Mouse (Mus musculus) T-helper 1 cell (primary cell): ENCODE data around the gene Rprd1b.

ENCODE experiments used
- in situ Hi-C: fragments of 300-600 bp; cut with MboI, MseI; formaldehyde crosslinking; loops from one replicate; pipeline ENCODE4 v1.15.1; 2025; ENCODE audit warnings: high pct_unique_total_duplicates

The Rprd1b gene

GRCm38 (mm10) chr2:158078971-158079370 lies 50.7 kb downstream of the Rprd1b start:
- in situ Hi-C loops = no loop called here

DNA sequence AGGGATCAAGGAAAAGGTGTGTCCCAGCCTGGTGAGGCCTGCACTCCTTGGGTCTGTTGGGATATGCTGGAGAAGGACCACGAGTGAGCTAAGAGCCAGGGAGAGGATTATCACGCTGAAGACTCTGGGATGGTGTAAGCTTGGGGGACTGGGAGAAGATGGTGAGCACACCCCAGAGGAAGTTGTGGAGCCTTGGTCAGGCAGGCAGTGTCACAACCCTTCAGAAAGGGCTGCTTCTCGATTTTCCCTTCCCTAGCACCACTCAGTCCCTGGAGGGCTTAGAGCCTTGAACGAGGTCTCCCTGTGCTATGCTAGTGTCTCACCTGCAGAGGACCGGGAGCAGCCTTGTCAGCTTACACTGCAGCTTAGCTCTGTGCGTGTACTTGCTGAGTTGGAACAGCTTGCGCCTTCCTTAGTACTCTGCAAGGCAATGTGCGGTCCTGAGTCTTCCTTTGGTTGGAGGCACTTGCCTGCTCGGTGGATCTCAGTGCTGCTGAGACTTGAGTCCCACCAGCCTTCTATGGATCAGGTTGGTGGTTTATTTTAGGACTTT lies 51.6 kb downstream of the Rprd1b start:
- in situ Hi-C loops = no loop called here

DNA sequence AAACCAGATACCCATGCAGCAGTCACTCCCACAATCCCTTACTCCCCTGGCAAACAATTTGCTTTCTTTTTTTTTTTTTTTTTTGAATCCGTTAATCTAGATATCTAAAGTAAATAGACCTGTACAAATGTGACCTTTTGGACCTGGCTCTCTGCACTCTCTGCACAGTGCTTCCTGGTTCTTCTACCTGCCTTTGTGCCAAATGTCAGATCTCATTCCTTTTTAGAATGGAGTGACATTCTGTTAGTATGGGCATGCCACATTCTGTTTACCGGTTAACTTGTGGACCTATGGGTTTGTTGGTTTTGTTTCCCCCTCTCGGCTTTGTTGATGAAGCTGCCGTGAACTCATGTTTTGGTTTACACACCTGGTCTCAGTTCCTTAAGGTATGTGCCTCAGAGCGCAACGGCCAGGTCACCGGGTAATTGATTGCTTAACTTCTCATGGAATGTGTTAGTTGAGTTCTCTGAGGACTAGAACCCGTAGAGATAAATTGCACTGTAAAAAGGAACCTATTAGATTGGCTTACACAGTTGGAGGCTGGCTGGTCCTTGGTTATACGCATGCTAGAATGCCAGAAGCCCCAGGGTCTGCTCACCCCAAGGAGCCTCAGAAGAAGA lies 52.4 kb downstream of the Rprd1b start:
- in situ Hi-C loops = no loop called here

- in situ Hi-C loops = no loop called here
Measured at GRCm38 (mm10) chr2:158084486-158084885, 56.2 kb downstream of the Rprd1b start.

GRCm38 (mm10) chr2:158090096-158090495 lies 61.8 kb downstream of the Rprd1b start:
- in situ Hi-C loops = no loop called here

- in situ Hi-C loops = no loop called here
Measured at GRCm38 (mm10) chr2:158093345-158093744, 65.0 kb downstream of the Rprd1b start.

GRCm38 (mm10) chr2:158094300-158094699 lies 66.0 kb downstream of the Rprd1b start:
- in situ Hi-C loops = no loop called here

DNA sequence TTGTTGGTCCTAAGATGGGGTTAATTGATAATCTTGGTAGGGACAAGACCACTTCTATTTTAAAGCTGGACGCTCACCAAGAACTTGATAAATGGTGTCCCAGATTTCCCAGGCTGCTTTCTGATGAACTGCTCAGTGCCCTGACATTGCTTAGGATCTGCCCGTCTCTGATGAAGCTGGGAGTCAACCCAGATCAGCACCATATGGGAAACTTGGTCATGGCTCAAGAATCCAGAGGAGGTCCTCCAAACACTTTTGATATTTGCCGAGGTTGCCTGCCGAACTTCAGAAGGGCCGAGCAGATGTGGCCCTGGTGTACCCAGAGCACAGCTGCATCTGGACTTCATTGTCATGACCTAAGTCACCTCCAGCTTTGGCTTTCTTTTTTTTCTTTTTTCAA lies 66.5 kb downstream of the Rprd1b start:
- in situ Hi-C loops = no loop called here

- in situ Hi-C loops = no loop called here
Measured at GRCm38 (mm10) chr2:158097071-158097470, 68.8 kb downstream of the Rprd1b start.

DNA sequence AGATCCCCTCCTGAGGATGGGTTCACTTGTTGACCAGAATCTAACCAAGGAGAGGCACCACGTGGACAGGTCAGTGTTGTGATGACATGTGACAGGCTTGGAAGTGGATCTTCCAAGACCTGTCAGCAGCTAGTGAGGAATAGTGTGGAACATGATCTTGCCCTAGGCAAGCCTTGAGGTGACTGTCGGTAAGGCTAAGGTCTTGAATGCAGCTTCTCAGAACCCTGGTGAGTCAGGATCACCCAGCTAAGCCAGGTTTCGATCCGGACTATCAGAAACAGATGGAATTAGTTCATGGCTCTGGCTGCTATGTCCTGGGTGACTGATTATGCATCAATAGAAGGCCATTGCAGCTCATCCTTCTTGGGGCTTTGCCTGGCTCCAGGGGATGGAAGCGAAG lies 70.4 kb downstream of the Rprd1b start:
- in situ Hi-C loops = no loop called here

GRCm38 (mm10) chr2:158099537-158099936 lies 71.2 kb downstream of the Rprd1b start:
- in situ Hi-C loops = no loop called here

GRCm38 (mm10) chr2:158101768-158102167 lies 73.5 kb downstream of the Rprd1b start:
- in situ Hi-C loops = no loop called here

GRCm38 (mm10) chr2:158104966-158105365 lies 76.7 kb downstream of the Rprd1b start:
- in situ Hi-C loops = no loop called here

DNA sequence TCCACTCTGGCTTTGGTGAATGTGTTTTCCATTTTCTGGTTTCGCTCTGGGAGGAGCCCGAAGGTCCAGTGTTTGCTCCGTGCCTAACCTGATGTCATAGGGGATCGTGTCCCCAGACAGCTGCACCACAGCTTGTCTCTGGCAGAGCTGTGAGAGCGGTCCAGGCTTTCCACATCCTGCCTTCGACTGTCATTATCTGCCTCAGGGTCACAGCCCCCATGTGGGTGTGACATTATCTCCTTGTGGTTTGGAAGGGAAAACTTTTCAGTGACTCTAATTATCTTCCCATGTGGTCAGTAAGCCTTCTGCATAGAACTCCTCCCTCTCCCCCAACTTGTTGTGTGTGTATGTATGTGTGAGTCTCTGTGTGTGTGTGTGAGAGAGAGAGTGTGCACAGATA lies 77.3 kb downstream of the Rprd1b start:
- in situ Hi-C loops = no loop called here

DNA sequence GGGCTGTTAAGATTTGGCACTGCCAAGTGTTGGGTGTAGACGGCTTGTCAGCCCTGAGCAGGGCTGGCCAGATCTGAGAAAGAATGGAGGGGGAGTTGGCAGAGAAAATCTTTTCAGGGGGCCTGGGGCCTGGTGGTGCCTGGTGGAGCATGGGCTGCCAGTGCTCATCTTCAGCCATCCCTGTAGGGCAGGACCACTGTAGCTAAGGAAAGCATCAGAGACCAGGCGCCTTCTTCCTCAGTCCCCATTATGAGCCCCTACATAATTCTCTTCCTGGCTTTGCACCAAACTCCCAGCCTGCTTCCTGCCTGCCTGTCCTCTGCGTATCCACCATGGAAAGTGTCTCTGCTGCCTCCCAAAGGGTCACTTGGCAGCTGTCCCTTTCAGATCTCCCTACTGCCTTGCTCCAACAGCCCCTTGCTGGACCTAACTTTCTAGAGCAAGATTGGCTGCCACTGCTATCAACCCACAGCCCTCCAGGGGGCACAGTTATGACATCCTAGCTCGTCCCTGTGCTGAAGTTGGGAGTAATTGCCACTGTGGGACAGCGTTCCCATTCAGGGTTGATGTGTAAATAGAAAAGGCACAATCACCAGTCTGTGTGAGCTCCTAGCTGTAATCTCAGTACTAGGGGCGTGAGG lies 78.8 kb downstream of the Rprd1b start:
- in situ Hi-C loops = no loop called here

DNA sequence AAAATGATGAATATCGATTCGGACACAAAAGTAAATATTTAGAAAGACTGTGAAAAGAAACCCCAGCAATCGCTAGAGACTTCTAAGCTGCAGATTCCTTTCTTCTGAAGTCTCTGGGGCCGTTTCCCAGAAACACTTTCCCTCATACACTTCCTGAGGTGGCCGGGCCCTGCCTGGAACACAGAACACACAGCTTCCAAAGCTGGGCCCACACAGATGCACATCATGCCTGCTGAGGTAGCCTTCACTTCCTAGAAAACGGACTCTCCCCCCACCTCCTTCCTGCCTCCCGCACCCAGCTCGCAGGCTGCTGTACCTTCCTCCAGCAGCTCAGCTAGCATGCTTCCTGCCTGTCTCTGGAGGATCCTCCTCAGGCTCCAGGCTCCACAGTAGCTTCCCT lies 81.2 kb downstream of the Rprd1b start:
- in situ Hi-C loops = no loop called here

DNA sequence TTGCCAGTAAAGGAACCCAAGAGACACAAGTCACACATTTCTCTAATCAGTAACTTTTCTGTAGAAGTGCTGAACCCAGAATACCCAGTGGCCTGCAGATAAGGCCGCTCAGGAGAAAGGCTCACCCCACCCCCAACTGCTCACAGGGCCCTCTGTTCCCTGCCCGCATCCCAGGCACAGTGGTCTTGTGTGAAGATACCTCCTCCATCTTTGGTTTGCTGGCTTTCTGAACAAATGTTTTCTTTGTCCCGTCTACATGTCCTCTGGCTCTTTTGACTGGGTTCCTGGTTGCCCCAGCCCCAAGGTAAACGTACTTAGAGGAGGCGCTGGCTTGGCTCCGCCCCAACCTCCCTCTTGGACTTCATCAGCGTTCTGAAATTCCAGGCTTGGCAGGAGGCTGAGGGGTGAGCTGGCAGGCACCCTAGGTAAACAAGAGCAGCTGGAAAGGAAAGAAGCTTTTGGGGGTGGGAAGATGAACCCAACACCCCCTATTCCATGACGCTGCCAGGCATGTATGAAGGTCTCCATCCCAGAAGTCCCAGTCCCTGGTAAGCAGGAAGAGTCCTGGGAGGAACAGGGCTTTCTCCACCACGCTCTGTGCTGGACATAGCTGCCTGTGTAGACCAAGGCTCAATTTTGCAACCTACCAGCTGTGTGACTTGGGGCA lies 85.4 kb downstream of the Rprd1b start:
- in situ Hi-C loops = no loop called here

DNA sequence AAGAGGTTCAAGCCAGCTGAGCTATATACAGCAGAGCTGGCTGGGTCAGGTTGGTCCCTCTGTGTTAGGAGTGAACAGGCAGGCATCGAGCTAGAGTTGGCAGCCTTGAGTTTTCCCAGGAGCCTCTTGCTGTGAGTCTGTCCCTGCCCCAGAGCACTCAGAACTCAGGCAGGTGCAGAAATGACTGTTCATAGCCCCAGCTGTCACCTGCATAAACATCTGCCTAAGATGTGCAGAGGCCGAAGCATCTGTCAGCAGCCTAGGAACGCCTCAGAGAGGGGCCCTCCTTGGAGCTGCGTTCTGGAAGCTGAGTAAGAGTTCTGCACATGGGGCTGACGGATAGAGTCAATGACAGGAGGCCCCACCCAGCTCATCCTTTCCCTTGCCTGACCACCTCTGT lies 86.6 kb downstream of the Rprd1b start:
- in situ Hi-C loops = no loop called here

- in situ Hi-C loops = no loop called here
Measured at GRCm38 (mm10) chr2:158115838-158116453, 87.6 kb downstream of the Rprd1b start.

GRCm38 (mm10) chr2:158116653-158117052 lies 88.4 kb downstream of the Rprd1b start:
- in situ Hi-C loops = no loop called here

DNA sequence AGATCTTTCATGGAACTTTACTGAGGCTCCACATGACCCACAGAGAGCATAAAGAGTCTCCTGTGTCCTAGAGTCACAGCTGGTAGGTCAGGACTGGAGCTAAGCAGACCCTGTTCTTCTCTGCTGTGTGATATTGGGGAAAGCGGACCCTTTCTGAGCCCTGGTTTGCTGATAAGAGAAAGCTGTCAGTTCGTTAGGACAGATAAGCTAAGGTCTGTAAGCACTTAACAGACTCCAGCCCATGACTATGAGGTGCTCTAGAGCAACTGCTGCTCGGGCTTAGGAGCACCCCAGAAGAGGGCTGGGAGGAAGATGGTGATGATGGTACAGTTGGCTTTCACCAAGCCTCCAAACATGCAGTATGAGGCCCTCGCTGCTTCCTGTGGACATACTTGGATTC lies 90.8 kb downstream of the Rprd1b start:
- in situ Hi-C loops = no loop called here

GRCm38 (mm10) chr2:158120211-158120610 lies 91.9 kb downstream of the Rprd1b start:
- in situ Hi-C loops = no loop called here
